Mouse (Mus musculus) kidney, embryonic 14.5 days (tissue): ENCODE measurements at regions not wholly inside any gene's neighbourhood (a gene's known extent, or its start where the extent isn't known, plus 50 kb on each side); places are given as distances from the start of the nearest gene placed in this dataset.

Experiments used
- ATAC-seq: fragments of 200-750 bp; cut with Nextera tagmentation; 2 replicates; pipeline ENCODE4 v1.8.0; 2017; ENCODE audit warnings: moderate number of reproducible peaks, mild to moderate bottlenecking, moderate TSS enrichment, moderate library complexity; ENCODE audit not compliant: low FRiP score, low TSS enrichment
- H3K27ac ChIP-seq: fragments of 300-500 bp; sonication (generic); 2 replicates; pipeline ENCODE4 v1.5.1; 2014; ENCODE audit warnings: low read depth, mild to moderate bottlenecking, low read length, moderate library complexity, mixed read lengths
- H3K27me3 ChIP-seq: fragments of 300-500 bp; sonication (generic); 2 replicates; pipeline ENCODE4 v1.6.1; 2014; ENCODE audit warnings: mild to moderate bottlenecking, low read length; ENCODE audit not compliant: control insufficient read depth, insufficient read depth
- H3K36me3 ChIP-seq: fragments of 300-500 bp; sonication (generic); 2 replicates; pipeline ENCODE4 v1.6.1; 2014; ENCODE audit warnings: low read length, mixed read lengths; ENCODE audit not compliant: control insufficient read depth, insufficient read depth
- H3K4me1 ChIP-seq: fragments of 300-500 bp; sonication (generic); 2 replicates; pipeline ENCODE4 v1.6.1; 2014; ENCODE audit warnings: low read length, mixed read lengths; ENCODE audit not compliant: control insufficient read depth, insufficient read depth
- H3K4me2 ChIP-seq: fragments of 300-500 bp; sonication (generic); replicated peaks from 2 replicates; pipeline ENCODE4 v1.6.1; 2014; ENCODE audit warnings: low read depth, mild to moderate bottlenecking, low read length
- H3K4me3 ChIP-seq: fragments of 300-500 bp; sonication (generic); 2 replicates; pipeline ENCODE4 v1.5.1; 2014; ENCODE audit warnings: mild to moderate bottlenecking, low read length
- H3K9ac ChIP-seq: fragments of 300-500 bp; sonication (generic); 2 replicates; pipeline ENCODE4 v1.6.1; 2014; ENCODE audit warnings: low read depth, mild to moderate bottlenecking, low read length, moderate library complexity
- H3K9me3 ChIP-seq: fragments of 300-500 bp; sonication (generic); 2 replicates; pipeline ENCODE4 v1.6.1; 2016; ENCODE audit warnings: low read length; ENCODE audit not compliant: control insufficient read depth
- WGBS: fragments of 180-500 bp; shearing (Covaris S2); extraction: QIAGEN DNeasy Blood & Tissue Kit; methylation state at CpG from one replicate; pipeline ENCODE4 v1.1.7; 2014; 5-methylcytosine and 5-hydroxymethylcytosine counted together

- Histone ChIP-seq H3K9me3 (no peaks in the 10 kb centered on the region), H3K4me1 (no peaks in the 10 kb centered on the region), H3K9ac (no peak overlapping the region), H3K4me3 (no peak overlapping the region), H3K36me3 (no peaks in the 10 kb centered on the region), H3K27me3 (no peaks in the 10 kb centered on the region), H3K4me2 (no peak overlapping the region), H3K27ac (no peak overlapping the region)
- ATAC-seq, result no peak
- WGBS, result 80% methylated on average over 2 of the region's 2 CpGs
These were observed 349.4 kb downstream of the Matn1 start for GRCm38 (mm10) chr4:131293560-131293959.

DNA sequence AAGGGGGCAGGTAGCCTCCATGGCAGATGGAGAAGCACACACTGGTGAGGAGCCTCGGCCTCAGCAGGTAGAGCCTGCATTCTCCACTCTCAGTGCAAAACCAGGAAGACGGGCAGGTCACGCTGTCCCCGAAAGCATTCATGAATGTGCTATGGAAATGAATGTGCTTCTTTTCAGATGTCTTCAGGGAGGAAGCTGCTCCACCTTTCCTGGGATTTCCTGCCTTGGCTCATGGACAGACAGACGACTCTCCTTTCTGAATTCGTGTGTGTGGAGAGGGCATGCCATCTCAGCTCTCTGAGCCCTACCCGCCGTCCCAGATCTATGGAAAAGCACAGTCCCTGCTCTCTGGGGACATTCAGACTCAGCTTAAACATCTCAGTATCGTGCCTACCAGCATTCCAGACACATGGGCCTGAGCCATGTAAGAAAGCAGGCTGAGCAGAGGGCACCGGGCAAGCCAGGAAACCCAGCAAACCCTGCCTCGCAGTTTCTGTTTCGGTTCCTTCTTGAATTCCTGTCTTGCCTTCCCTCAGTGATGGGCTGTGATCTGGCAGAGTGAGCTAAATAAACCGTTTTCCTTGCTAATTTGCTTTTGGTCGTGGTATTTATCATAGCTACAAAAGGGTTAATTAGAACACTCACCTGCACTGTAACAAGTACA is 354.0 kb downstream of the Matn1 start:
- Histone ChIP-seq H3K4me2 (no peak overlapping the region), H3K9ac (no peak overlapping the region), H3K36me3 (no peaks in the 10 kb centered on the region), H3K9me3 (no peaks in the 10 kb centered on the region), H3K4me3 (no peak overlapping the region), H3K27ac (no peak overlapping the region), H3K4me1 (no peaks in the 10 kb centered on the region), H3K27me3 (no peaks in the 10 kb centered on the region)
- ATAC-seq, result no peak
- 76% methylated on average over 14 of the region's 14 CpGs for WGBS

- no peak overlapping the region for H3K9ac ChIP-seq
- H3K4me2 ChIP-seq, result no peak overlapping the region
- no peaks in the 10 kb centered on the region for H3K27me3 ChIP-seq
- H3K36me3 ChIP-seq, result no peaks in the 10 kb centered on the region
- H3K4me1 ChIP-seq, result no peaks in the 10 kb centered on the region
- no peaks in the 10 kb centered on the region for H3K9me3 ChIP-seq
- WGBS, result 87% methylated on average over 3 of the region's 3 CpGs
- no peak overlapping the region for H3K4me3 ChIP-seq
- no peak overlapping the region for H3K27ac ChIP-seq
- no peak for ATAC-seq
These were observed 359.8 kb downstream of the Matn1 start for GRCm38 (mm10) chr4:131303936-131304335.

DNA sequence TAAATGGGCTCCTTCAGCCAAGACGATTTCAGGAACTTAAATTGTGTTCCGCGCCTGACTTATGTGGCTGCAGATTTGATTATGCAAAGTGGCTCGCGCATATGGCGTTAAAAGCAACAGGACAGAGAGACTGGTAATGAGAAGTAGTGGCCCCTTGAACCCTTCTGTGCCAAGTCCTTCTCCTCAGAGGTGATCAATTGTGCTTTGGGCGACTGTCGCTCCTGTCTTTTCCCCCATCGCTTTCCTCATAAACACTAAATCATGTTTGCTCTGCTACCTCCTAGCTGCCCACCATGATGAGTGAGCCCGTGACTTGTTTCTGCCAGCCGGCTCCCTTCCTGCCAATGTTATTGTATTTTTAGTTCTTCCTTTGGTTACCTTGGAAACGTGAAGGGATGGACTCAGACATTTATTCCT is 360.2 kb downstream of the Matn1 start:
- no peak overlapping the region for H3K4me2 ChIP-seq
- no peaks in the 10 kb centered on the region for H3K27me3 ChIP-seq
- no peak overlapping the region for H3K9ac ChIP-seq
- WGBS, result 67% methylated on average over 12 of the region's 12 CpGs
- H3K4me3 ChIP-seq, result no peak overlapping the region
- no peaks in the 10 kb centered on the region for H3K36me3 ChIP-seq
- no peak for ATAC-seq
- H3K27ac ChIP-seq, result no peak overlapping the region
- H3K9me3 ChIP-seq, result no peaks in the 10 kb centered on the region
- H3K4me1 ChIP-seq, result no peaks in the 10 kb centered on the region

DNA sequence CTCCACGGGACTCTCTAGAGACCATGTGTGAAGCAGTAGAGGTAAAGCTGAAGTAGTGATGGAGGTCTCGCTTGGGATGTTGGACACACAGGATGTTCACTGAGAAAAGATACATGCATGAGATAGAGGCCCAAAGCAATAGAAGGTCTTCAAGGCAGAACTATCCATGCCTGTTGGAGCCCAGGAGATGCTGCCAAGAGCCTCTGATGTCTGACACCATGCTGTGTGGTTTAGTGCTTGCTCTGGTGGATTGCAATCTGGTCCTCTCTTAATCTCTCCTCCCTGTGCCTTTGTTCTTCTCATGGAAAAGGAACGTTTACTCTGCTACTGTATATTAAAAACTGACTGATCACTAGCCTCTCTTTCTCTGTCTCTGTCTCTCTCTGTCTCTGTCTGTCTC is 370.0 kb downstream of the Matn1 start:
- H3K27ac ChIP-seq, result no peak overlapping the region
- no peak overlapping the region for H3K4me2 ChIP-seq
- no peaks in the 10 kb centered on the region for H3K36me3 ChIP-seq
- 62% methylated on average over 3 of the region's 3 CpGs for WGBS
- no peaks in the 10 kb centered on the region for H3K27me3 ChIP-seq
- H3K9ac ChIP-seq, result no peak overlapping the region
- no peak for ATAC-seq
- H3K9me3 ChIP-seq, result no peaks in the 10 kb centered on the region
- no peak overlapping the region for H3K4me3 ChIP-seq
- no peaks in the 10 kb centered on the region for H3K4me1 ChIP-seq

GRCm38 (mm10) chr4:131316041-131316440 is 371.9 kb downstream of the Matn1 start:
- Histone ChIP-seq H3K4me3 (no peak overlapping the region), H3K27ac (no peak overlapping the region), H3K9me3 (no peaks in the 10 kb centered on the region), H3K36me3 (no peaks in the 10 kb centered on the region), H3K4me2 (no peak overlapping the region), H3K9ac (no peak overlapping the region), H3K4me1 (no peaks in the 10 kb centered on the region), H3K27me3 (no peaks in the 10 kb centered on the region)
- no peak for ATAC-seq
- WGBS, result 78% methylated on average over 3 of the region's 3 CpGs

DNA sequence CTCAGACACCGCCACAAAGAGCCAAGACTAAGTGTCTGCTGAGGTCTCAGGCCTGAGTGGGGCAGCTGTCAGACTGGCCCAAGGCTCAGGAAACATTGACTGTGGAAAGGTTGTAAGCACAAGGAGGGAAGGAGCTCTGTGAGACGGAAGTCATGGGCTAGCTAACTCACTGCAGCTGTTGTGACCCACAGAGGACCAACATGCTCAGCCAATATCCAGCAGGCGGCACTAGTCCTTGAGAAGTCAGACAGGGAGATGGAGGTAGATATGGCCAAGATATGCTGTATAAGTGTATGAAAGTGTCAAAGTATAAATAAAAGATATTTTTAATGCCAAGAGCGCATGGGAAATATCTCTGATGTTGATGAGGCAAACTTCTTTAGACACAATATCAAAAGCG is 378.1 kb downstream of the Matn1 start:
- Histone ChIP-seq H3K9ac (no peak overlapping the region), H3K4me3 (no peak overlapping the region), H3K36me3 (no peaks in the 10 kb centered on the region), H3K4me1 (no peaks in the 10 kb centered on the region), H3K9me3 (no peaks in the 10 kb centered on the region), H3K27me3 (no peaks in the 10 kb centered on the region), H3K27ac (no peak overlapping the region), H3K4me2 (no peak overlapping the region)
- no peak for ATAC-seq
- WGBS, result 66% methylated on average over 5 of the region's 5 CpGs

- H3K9ac ChIP-seq, result no peak overlapping the region
- H3K36me3 ChIP-seq, result no peaks in the 10 kb centered on the region
- H3K4me3 ChIP-seq, result no peak overlapping the region
- no peaks in the 10 kb centered on the region for H3K27me3 ChIP-seq
- H3K4me1 ChIP-seq, result no peaks in the 10 kb centered on the region
- H3K4me2 ChIP-seq, result no peak overlapping the region
- 70% methylated on average over 3 of the region's 3 CpGs for WGBS
- no peak overlapping the region for H3K27ac ChIP-seq
- no peak for ATAC-seq
- H3K9me3 ChIP-seq, result no peaks in the 10 kb centered on the region
These were observed 380.3 kb downstream of the Matn1 start for GRCm38 (mm10) chr4:131324486-131324885.

- H3K27ac ChIP-seq, result no peak overlapping the region
- no peak overlapping the region for H3K4me3 ChIP-seq
- WGBS, result 84% methylated on average over 11 of the region's 11 CpGs
- no peak for ATAC-seq
- H3K4me1 ChIP-seq, result no peaks in the 10 kb centered on the region
- H3K9me3 ChIP-seq, result no peaks in the 10 kb centered on the region
- no peaks in the 10 kb centered on the region for H3K27me3 ChIP-seq
- no peak overlapping the region for H3K4me2 ChIP-seq
- no peak overlapping the region for H3K9ac ChIP-seq
- H3K36me3 ChIP-seq, result no peaks in the 10 kb centered on the region
These were observed 381.0 kb downstream of the Matn1 start for GRCm38 (mm10) chr4:131325200-131325599.
